Mouse (Mus musculus) induced T-regulatory cell, adult 2 months (primary cell): Measurements from ENCODE around the gene Wdr35.

Experiments
- DNase-seq: peaks from one replicate; pipeline ENCODE4 v3.0.0-alpha.2; 2012; ENCODE audit warnings: low read depth

The Wdr35 gene

DNA sequence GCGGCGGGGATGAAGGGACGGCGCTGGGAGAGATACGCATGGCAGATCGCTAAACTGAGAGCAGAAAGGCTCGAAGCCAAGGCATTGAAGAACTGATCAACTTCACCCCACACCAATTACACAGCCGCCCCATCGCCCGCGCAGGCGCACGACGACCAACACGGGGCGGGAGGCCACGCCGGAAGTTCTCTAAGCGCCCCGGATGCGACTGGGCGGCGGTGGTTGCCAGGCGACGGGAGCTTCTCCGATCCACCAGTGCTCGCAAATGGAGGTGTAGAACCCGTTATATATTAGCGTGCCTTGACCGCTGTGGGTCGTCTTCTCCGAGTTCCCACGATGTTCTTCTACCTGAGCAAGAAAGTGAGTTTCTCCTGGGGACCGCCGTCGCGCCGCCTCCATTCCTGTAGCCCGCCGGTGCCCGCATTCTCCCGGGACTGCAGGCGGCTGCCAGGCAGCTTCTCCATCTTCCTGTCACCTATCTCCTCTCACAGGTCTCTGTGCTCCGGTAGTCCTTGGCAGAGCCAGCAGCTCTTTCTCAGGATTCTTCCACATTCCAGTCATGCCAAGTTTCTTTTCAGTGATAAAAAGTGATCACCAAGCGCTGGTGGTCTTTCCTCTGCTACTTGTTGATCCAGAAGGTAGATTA is at the start of gene Wdr35:
Gene Wdr35, plus strand, starts transcription at position 73 of the 646 bp plus-strand sequence.
- peak; percentile 94 for DNase-seq

DNA sequence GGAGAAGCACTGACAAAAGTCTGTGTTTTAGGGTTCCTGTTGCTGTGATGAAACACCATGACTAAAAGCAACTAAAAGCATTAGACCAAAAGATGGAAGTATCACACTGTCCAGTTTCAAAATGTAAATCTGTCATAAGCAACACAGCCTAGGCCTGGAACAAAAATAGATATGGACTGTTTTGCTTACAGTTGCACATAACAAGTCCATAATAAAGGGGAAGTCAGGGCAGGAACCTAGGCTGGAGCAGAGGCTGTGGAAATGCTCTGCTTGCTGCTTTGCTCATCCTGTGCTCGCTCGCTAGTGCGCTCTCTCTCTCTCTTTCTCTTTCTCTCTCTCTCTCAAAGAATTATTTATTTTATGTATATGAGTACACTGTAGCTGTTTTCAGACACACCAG is 46.0 kb upstream of the Wdr35 start:
- DNase-seq = peak; percentile 1

DNA sequence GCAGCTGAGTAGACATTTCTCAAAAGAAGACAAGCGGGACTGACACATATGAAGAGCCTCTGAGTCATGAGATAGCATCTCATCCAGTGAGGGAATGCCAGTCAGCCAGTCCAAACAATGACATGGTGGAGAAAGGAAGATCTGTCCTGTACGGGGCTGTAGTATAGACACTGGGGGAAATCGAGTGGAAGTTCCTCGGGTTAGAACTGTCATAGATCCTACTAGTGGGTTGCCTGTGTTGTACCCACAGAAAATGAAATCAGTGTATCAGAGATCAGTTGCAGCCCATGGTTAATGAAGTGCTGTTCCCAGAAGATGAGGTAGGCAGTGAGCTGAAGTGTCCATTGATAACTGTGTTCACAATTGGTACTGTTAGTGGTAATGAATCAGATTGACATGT is 44.9 kb upstream of the Wdr35 start:
- no peak for DNase-seq

DNA sequence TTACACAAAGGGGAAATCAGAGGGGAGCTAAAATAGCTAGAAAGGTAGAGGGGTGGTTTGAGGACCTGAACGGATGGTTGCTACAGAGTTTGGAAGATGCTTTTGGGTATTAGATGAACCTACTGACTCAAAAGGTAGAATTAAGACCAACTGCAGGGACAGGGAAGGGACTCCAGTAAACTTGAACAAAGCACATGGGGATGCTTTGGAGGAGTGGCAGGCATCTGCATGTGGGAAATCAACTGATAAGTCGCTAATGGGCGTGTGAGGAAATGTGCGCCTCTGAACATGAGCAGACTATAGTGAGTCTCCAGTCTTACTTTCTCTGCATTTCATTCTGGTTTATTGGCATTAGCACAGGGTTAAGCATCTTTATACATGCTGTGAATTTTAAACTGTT is 42.6 kb upstream of the Wdr35 start:
- no peak for DNase-seq

DNA sequence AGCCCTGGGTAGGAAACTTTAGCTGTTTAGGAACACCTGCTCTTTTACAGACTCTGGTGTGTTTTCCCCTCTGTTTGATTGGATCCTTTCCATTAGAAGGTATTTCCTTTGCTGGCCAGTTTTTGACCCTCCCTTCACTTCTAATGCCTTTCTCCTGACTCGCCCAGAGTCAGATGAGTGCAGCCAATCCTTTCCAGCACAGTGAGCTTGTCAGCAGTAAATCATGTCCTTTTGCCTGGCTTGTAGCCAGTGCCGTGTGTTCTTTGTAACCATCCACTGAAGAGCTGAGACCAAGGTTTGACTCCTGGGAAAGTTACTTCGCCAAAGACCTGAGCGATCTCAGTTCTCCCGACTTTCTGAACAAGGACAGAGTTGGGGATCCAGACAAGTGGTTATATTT is 38.3 kb upstream of the Wdr35 start:
- no peak for DNase-seq

DNA sequence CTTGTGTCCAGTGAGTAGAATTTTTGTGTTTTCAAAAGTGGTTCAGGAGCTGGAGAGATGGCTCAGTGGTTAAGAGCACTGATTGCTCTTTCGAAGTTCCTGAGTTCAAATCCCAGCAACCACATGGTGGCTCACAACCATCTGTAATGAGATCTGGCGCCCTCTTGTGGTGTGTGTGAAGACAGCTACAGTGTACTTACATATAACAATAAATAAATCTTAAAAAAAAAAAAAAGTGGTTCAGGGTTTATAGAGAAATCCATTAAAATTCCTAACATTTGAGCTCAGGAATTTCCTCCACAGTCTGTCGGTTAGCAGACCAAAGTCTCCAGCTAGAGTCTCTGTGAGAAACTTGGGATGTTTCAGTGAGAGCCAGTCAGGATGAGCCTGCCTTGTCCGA is 37.5 kb upstream of the Wdr35 start:
- DNase-seq = peak; percentile 39

DNA sequence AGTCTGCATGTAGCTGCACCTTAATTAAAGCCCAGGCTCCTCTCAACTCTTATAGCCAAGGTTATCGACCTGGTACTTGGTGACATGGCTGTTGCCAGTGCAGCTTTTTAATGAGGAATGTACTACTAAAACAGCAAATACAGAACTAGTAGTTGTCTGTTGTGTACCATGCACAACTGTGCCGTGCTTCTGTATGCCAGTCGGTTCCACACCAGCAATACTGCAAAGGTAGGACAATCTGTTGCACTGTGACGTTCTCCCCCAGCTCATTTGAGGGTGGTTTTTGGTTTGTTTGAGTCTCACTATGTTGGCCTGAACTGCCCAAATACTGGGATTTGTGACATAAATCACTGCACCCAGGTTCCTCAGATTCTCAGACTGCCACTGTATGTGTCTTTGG is 34.2 kb upstream of the Wdr35 start:
- DNase-seq = no peak

GRCm38 (mm10) chr12:8940011-8941005 is 33.4 kb upstream of the Wdr35 start:
- DNase-seq = no peak

- DNase-seq = no peak
Measured at GRCm38 (mm10) chr12:8941131-8941615, 32.5 kb upstream of the Wdr35 start.

- DNase-seq = peak; percentile 23
Measured at GRCm38 (mm10) chr12:8941699-8942392, 31.8 kb upstream of the Wdr35 start.

DNA sequence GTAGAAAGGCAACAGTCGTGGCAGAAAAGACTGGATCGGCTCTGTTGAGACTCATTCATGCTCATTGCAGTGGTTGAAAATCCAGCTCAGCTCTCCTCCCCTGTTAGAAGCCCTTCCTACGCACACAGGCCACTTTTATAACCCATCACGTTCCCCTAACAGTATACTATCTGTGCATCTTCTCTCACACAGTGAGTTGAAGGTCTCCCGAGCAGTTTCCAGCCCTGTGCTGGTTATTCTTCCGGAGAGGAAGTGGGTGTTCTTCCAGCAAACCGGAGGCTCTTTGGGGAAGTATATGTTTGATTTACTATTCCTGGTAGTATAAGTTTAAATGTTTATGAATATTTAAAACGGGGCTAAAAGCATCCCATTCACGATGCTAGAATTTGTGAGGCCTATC is 26.5 kb upstream of the Wdr35 start:
- no peak for DNase-seq

DNA sequence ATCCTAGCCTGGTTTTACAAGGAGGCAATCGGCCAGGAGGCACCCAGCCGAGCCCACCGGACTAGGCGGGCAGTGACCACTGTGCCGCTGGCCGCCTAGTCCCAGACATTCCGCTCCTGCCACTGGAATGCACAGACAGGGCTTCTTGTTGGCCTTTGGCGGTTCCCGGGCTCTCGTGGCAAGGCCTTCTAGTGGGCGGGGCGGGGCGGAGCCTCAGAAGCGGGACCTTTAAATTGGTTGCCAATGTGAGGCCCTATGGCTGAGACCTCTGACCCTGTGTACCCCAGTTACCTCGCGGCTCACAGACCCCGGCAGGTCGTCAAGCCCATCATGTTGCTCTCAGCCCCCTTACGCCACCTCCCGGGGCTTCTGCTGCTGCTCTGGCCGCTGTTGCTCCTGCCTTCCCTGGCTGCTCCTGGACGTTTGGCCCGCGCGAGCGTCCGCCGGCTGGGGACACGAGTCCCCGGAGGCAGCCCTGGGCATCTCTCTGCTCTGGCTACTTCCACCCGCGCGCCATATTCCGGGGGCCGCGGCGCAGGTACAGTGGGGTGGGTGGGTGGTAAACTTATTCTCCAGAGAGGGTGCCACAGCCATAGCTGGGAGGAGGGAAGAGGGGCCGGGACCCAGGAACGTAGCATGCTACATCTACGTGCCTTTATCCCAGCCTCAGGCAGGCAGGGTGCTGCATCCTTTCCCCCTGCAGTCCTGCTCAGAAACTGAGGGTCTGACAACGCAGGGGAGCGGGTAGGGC is 25.8 kb upstream of the Wdr35 start, which contains the start of gene Matn3:
Gene Matn3, plus strand, starts transcription at position 216 of the 751 bp plus-strand sequence.
- peak; percentile 59 for DNase-seq

DNA sequence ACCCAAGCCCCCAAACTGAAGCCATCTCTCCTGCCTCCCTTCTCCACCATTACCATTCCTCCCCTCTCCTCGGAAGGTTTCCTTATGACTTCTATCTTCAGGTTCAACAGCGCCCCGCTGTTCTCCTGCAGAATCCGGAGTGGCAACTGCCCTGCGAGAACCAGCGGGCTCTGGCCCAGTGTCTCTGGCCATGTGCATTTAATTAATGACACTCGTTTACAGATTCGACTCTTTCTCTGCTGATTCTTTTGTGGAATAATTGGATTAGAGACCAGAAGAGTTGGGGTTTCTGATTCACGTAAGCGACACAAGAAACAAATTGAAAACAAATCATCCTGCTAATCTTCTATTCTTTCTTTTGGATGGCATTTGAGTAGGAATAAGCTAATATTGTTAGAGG is 20.6 kb upstream of the Wdr35 start:
- no peak for DNase-seq

DNA sequence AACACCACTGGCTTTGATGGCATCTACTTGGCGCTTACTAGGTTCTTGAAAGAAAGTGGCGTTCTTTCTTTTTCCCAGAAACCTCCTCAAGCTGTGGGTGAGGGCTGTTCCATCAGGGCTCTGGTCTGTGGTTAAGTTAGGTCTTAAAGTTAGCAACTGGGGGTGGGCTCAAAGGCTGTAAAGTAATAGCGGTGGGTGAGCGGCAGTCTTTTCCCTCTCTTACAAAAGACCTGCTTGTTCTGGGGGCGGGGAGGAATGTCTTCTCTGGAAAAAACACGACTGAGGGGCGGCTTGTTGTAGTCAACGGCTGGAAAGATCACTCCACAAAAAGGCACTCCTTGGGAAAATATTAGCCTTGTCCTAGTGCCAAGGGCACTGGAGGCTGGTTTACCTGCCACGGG is 19.5 kb upstream of the Wdr35 start:
- no peak for DNase-seq

GRCm38 (mm10) chr12:8961607-8962316 is 11.9 kb upstream of the Wdr35 start:
- DNase-seq = no peak

- peak; percentile 23 for DNase-seq
Measured at GRCm38 (mm10) chr12:8969828-8970227, 3.9 kb upstream of the Wdr35 start.

- DNase-seq = peak; percentile 16
Measured at GRCm38 (mm10) chr12:8975076-8975475, 1.4 kb downstream of the Wdr35 start.

DNA sequence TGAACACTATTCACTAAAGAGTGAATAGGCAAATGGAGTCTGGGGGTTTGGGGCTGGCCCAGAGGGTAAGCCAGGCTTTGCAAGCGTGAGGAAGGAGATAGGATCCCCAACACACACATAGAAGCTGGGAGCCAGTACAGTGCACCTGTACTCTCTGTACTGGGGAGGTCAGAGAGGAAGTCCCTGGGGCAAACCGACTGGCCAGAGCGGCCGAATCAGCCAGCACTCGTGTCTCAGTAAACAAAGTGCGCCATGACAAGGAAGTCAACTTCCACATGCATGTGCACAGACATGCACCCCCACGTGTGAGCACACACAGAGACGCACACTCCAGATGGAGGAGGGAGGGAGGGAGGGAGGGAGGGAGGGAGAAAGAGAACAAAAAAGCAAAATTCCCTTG is 19.5 kb downstream of the Wdr35 start:
- DNase-seq = no peak

- DNase-seq = no peak
Measured at GRCm38 (mm10) chr12:8998318-8998717, 24.6 kb downstream of the Wdr35 start.

GRCm38 (mm10) chr12:9002038-9002648 is 28.5 kb downstream of the Wdr35 start:
- peak; percentile 86 for DNase-seq

GRCm38 (mm10) chr12:9007146-9007545 is 33.5 kb downstream of the Wdr35 start:
- no peak for DNase-seq
